Mouse (Mus musculus) T-helper 1 cell (primary cell): ENCODE results near the gene Camk1d.

ENCODE experiments used
- in situ Hi-C: fragments of 300-600 bp; cut with MboI, MseI; formaldehyde crosslinking; loops from one replicate; pipeline ENCODE4 v1.15.1; 2025; ENCODE audit warnings: high pct_unique_total_duplicates

Gene Camk1d

DNA sequence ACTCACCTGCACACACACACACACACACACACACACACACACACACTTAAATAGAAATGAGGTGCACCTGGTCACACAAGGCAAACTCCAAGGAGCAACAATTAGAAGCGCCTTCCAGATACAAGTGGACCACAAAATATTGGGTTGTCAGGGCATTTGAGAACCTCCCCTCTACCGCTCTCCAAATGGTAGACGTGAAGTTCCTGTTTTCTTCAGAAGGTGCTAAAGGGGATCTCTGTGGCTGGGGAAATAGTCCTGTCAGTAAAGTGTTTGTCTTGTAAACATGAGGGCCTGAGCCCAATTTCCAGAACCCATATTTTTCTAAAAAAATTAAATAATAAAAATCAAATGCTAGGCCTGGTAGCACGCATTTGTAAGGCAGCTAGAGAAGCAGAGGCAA is 4.4 kb downstream of the Camk1d start:
- in situ Hi-C loops: loop anchor here (5.0 kb wide), 1 partner anchor 93 kb away; no protein-coding TSS in a partner anchor

DNA sequence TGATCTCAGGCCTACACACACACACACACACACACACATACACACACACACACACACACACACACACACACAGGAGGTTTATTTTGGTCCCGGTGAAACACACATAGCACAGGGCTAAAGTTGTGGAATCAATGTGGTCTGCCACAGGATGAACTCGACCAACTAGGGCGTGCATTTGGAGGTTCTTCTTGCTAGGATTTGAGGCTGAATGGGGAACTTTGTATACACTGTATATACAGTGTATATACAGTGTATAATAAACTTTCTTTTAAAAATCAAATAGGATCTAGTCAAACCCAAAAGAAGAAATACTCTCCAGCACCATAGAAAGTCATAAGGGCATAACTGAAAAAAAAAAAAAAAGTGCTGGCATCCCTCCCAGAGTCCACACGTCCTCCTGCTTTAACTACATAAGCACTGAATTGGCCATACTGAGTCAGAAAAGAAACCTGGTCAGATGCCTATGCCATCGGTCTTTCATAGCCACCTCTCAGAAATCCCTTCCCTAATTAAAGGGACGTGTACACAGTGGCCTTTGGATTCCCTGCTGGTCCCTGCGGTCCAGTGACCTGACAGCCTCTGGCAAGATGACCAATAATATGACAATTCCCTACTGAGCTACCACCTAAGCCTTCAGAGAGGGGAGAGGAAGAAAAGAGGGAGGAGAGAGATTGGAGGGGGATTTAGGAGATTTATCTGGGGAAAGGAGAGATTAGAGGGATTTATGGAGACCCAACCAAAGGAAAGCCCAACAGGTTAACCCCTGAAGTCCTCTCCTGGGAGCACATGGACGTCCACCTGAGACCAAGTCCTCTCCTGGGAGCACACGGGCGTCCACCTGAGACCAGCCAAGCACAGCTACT is 6.2 kb downstream of the Camk1d start:
- in situ Hi-C loops: no loop called here

DNA sequence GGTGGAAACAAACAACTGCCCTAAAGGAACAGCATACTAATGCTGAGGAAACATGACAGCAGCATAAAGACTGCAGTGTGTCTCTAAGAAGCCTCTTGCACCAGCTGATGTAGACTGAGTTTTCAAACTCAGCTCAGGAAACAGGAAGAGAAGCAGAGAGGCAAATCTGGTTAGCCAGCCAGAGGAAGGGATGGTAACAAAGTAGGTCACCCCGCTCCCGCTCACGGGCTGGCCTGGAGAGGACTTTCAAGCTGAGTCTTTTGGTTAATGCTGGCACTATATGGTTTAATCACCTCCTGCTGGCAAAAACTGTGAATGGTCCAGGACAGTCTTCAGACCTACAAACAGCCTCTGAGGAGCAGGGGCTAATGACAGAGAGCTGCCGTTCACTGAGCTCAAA is 7.7 kb downstream of the Camk1d start:
- in situ Hi-C loops: no loop called here

DNA sequence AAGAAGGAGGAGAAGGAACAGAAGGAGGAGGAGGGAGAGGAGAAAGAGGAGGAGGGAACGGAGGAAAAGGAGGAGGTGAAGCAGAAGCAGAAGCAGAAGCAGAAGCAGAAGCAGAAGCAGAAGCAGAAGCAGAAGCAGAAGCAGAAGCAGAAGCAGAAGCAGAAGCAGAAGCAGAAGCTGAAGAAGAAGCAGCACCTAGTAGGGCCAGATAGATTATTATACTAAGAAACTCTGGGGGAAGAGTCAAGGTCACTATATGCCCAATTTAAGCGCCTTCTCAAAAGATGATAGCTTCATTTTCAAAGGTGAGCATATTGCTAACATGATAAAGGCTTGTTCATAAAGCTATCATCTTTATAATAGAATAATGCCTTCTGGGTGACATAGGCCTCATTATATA is 11.9 kb downstream of the Camk1d start:
- in situ Hi-C loops: no loop called here

DNA sequence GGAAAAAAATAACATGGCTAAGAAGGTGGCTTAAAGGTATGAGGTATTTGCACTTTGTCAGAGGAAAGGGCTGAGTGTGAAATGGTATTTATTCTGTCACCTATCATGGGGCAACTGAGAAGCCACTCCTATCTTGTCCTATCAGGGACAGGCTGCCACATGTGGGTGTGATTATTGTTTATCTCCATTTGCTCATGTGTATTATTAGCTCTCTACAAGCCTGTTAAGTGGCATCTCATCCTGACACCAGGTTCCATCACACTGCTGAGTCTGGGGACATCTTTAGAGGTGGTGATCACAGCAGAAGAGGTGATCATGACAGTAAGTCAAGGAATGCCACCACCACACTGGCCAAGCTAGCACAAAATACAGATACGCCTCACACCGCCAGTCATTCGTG is 13.4 kb downstream of the Camk1d start:
- in situ Hi-C loops: no loop called here

DNA sequence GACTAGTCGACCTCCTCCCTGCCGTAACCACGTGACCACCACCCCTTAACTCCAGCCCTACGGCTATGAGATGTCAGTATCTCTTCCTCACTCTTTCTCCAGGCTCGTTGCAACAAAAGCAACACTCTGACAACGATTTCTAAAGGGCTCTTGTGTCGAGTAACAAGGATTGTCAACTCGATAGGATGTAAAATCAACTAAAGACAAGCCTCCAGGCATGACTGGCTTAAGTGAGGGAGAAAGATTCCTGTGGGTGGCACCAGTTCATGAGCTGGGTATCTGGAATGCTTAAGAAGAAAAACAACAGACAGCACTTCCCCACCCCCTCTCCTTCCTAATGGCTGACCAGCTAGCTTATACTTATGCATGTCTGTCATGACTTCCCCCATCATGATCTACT is 15.9 kb downstream of the Camk1d start:
- in situ Hi-C loops: no loop called here

DNA sequence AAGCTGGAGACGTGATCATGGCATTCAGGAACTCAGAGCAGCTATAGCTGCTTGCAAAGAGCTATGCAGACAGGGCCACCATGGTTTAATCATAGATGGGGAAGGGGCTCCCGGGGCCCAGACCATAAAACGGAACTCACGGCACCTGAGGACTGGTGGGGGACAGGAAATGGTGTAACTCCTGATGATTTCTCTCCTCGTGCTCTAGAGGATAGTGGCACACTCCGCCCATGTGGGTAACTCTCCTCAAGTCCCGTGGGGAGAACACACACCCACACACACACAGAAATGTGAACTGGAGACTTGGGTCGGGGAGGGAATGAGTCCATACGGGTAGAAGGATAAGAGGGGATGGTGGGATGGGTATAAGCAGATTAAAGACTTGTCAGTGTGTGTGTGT is 20.2 kb downstream of the Camk1d start:
- in situ Hi-C loops: no loop called here

DNA sequence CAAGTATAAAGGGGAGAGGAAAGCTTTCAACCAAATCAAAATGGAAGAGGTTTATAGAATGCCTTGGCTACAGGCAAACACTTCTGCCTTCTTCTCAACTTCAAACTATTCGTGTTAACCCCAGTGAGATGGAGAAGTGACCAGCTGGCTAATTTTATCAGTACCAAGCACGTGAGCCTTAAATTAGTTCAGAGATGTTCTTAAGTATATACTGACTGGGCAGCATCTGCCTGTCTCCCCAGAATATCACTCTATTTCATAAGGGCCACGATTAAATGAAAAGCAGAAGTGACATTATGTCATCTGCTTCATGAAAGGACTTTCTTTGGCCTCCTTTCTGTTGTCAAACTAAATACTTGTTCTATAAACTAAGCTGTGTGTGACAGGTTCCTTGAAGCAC is 22.6 kb downstream of the Camk1d start:
- in situ Hi-C loops: no loop called here

DNA sequence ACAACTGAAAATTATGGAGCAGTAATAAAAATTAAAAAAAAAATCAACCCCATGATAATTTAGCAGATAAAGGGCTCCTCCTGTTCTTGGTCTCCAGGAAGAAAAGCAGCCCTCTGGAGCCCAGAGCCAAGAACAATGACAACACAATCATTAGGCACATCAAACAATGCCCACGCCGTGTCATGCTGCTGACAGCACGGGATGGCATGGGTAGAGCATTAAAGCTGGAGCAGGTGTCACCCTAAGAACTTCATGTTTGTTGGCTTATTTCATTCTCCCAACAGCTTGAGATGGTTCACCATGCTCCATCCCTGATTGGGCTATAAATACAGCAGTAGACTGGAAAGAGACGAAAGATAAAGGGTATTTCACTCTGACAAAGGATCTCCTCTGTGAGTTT is 30.9 kb downstream of the Camk1d start:
- in situ Hi-C loops: no loop called here

DNA sequence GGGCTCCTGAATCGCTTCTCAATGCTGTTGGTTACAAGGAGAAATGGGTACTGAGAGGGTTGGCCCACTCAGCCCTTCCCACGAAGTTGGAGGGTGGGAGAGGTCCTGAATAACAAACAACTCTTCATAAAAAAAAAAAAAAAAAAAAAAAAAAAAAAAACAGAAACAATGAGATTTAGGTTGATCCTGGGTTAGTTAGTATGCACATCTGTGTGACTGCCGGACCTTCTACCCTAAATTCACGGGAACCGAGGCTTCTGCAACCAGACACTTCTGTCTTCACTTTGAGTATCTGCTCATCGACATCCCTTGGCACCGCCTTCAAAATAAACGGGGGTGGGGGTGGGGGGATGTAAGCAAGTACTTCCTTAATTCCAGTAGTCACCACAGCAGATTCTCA is 32.4 kb downstream of the Camk1d start:
- in situ Hi-C loops: no loop called here

DNA sequence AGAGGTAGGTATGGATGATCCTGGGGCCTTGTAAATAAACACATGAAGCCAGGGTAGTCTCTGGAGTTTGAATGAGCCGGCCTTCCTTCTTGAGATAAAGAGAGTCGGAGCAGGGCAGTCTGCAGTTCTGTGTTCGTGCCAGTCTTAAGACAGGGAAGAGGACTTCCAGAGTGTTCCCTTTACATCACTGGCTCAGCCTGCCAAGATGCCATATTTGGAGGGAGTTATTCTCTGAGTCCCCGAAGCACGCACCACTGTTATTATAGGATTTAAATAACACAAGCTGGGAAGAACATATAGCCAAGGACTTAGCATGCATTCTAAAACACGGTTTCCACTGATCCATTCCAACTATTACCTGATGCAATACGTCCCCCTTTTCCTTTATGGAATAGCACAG is 33.0 kb downstream of the Camk1d start:
- in situ Hi-C loops: no loop called here

DNA sequence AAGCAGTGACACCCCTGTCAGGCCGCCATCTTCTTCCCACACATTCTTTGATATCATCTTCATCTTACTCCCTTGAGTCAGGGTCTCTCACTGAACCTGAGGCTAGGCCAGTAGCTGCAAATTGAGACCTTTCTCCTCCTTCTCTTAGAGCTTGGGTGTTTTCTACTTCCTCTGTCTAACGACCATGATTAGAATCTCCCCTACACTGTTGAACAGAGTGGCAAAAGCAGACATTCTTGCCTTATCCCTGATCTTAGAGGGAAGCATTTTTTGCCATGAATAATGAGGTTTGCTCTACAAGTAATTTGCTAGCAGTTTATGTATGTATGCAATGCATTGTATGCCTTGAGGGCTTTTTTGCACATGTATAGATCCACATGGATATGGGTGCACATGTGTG is 35.3 kb downstream of the Camk1d start:
- in situ Hi-C loops: no loop called here

DNA sequence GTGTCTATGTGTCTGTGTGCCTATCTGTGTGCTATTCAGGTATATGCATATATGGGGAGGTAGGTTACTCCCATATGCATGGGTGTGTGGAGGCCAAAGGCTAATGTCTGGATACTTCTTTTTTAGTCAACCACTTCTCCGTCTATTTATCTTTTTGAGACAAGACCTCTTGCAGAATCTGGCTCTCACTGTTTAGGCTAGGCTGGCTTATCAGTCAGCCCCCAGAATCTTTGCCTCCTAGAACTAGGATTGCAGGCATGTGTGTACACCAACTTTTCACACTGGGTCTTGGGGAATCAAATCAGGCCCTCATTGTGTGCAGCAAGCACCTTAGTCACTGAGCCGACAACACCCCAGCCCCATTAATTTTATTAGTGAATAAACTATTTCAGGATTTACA is 36.8 kb downstream of the Camk1d start:
- in situ Hi-C loops: no loop called here

DNA sequence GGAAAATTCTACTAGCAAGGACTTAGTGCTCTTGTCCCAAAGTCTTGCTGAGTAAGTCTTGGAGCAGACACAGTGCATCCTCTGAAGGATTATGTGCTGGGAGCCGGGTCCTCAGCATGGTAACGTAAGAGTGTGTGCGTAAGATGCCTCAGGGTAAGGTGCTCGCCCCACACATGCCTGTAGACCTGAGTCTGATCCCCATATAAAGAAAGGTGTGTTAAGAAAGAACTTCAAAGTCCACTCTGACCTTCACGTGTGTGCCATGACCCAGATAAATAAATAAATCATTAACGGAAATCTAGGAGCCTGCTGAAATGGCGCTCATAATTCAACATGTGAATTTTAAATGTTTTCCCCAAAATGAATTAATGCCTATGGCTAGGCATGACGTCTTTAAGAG is 37.5 kb downstream of the Camk1d start:
- in situ Hi-C loops: no loop called here

DNA sequence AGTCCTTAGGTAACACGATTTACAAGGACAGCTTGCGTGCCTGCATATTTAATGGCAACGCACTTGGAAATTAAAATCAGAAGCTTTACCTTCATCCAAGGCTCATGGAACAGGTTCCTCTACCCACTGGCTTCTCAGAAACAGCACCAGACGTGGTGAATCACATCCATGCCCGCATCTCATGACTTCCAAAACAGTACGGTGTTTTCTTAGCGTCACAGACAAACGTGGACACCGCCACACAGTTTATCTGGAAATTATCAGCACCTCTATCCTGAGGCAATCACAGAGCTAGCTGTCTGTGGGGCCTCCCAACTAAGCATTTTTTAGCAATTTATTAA is 38.2 kb downstream of the Camk1d start:
- in situ Hi-C loops: no loop called here

DNA sequence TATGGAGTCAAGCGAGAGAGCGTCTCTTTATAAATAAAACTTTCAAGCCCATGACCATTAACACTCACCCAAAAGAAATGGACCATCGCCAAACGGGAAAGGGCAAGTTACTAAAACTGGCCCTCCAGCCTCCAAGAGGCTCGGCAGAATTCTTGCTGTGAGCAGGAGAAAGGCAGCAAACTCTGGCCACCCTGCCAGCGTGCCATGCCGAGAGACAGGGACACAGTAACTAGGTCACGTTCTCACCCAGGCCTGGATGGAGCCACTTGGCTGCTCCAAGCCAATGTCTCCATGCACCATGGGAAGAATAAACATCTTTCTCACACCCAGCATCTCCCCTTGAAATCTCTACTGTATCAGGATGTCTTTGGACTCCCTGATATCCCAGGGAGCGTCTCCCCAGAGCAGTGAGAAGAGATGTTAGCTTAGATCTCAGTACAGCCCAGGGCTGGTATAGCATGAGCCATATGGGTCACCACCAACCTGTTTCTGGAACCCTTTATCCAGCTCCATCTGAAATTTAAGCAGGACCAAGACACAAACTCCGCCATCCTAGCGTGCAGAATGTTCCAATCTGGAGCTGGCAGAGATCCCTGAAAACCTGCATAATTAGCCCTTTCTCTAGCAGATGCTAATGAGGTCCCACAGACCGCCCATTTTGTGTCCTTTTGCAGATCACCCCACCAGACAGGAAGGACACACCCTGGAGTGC is 38.7 kb downstream of the Camk1d start:
- in situ Hi-C loops: no loop called here

DNA sequence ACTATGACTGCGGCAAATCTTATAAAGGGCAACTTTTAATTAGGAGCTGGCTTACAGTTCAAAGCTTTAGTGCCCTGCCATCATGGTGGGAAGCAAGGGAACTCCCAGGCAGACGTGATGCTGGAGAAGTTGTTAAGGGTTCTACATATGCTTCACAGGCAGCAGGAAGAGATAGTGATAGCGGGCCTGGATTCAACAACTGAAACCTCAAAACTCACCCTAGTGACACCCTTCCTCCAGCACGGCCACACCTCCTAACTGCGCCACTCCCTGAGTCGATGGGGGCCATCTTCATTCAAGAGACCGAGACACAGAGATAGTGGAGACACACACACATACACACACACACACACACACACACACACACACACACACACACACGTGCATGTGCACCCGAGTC is 39.8 kb downstream of the Camk1d start:
- in situ Hi-C loops: no loop called here

DNA sequence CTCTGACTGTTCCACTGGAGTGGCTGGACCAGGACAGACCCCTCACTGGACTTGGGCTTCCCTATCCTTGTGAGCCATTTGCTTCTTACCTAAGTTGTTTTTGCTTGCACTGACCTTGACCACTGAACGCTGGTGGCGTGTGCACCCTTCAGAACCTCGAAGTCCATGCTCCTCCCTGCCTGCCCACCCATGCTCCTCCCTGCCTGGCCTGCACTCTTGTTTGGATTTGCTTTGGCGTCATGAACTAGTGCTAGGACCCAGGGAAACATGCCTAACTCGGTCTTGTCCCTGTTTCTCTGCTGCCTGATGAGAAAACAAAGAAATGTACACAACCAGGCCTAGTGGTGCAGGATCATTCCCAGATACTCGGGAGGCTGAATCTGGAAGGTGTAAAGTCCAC is 40.5 kb downstream of the Camk1d start:
- in situ Hi-C loops: no loop called here

DNA sequence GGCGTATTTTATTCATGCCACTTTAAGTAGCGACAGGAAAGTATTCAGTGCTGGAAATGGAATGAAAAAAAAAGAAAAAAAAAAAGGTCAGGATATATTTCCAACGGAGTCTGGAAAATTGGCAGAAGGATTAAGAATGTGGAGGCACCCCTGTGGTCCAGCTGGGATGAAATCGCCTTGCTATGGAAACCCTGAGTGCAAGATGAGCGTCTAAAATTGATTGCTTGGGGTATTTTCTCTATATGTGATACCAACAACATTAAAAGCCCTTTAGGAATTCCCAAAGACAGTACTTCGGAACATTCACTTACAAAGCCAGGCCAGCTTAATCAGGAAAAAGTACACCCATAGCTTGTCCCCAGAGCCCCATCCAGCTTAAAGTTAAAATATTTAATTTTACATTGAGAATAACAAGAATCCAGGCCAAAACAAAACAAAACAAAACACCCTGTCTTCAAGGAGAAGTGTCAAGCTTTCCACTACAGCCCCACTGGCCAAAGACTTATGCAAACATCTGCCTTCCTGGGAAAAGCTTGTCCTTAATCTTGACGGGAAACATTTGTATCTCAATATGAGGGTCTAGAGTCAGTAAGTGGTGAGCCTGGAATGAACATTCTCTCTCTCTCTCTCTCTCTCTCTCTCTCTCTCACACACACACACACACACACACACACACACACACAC is 41.3 kb downstream of the Camk1d start:
- in situ Hi-C loops: no loop called here

DNA sequence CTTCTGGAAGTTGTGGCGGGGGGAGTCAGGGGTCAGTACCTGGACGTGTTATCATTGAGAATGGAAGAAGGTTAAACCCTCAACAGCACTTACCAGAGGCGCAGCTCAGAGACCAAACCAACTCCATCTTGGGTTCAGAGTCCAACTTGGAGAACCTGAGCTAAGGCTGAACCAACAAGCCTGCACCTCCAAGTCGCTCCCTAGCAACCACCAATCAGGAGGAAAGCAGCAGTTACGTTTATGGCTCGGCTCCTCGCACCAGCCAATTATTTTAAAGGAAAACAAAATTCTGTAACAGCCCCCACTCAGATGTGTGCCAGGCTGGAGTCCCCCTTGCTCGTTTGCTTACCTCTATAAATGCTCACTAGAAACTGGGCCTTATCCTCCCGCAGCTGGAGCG is 44.2 kb downstream of the Camk1d start:
- in situ Hi-C loops: no loop called here

DNA sequence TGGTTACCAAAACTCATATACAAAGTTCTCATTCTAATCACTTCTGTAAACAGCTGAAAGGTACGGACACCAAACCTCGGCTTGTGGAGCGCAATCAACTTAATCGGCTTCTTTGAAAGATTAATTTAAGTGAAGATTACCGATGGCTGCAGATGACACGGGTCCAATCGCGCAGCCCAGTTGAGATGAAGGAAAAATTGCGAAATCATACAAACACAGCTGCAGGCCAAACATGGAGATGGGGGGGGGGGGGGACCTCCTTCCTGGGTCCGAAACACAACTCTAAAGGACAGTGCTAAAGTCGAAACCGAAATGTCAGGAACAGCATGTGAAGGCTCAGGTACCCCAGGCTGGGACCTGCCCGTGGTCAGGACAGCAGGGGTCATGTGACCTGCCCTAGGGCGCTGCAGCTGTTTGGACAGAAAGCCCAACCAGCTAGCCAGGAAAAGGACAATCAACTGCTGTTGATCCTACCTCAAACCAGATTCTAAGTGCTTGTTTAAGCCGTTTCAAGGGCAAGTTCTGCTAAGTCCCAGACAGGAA is 44.7 kb downstream of the Camk1d start:
- in situ Hi-C loops: no loop called here

DNA sequence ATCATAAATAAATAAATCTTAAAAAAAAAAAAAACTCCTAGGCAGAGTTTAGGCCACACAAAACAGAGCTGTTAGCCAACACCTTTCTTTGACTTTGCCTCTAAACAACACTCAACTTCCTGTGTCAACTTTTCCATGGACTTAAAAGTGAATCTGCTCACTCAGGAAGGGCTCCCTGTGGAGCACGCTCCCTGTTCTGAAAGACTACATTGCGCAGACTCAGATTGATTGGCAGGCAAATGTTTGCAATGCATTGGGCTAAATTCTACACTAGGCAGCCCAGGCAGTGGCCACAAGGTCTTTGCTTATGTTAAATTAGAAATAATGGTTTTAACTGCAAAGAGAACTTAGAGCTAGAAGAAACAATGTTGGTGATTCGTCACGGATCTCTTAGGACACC is 45.4 kb downstream of the Camk1d start:
- in situ Hi-C loops: no loop called here

DNA sequence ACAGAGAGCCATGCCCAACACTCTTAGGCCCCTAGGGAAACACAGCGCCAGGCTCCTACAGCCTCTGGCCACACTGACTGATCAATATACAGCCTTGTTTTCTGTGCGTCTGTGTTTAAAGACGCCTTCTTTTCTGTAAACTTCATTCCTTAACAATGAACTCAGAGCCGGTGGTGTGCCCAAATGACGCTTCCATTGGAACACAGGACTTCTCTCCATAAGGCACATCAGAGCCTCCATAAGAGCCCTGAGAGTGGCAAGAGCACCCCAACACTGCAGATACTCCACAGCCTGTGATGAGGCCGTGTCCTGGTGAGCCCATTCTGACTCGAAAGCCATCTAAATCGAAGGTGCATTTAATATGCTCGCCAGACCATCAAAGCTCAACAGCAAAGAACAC is 50.8 kb downstream of the Camk1d start:
- in situ Hi-C loops: no loop called here
